Mouse (Mus musculus) cortical plate, adult 2 months (tissue): ENCODE results near the gene Cables2.

Experiments
- CTCF ChIP-seq: fragments of 200-500 bp; IDR thresholded peaks from 2 replicates; pipeline ENCODE4 v1.5.1; 2011; ENCODE audit warnings: mild to moderate bottlenecking, control low read depth, low read length; ENCODE audit not compliant: insufficient read depth; ENCODE audit errors: extremely low read depth
- POLR2A ChIP-seq: fragments of 200-500 bp; IDR thresholded peaks from 2 replicates; pipeline ENCODE4 v1.6.1; 2011; ENCODE audit warnings: mild to moderate bottlenecking, low read length, control low read depth; ENCODE audit not compliant: insufficient read depth; ENCODE audit errors: extremely low read depth

GRCm38 (mm10) chr2:180276851-180277259, 3.6 kb upstream of the Cables2 start:
- TF ChIP-seq CTCF = no peak
- no peak for TF ChIP-seq POLR2A
